8 mouse cellular contexts compared by ENCODE assay signal in genomic region chr11:73176608-73177508, GRCm38 (mm10). TPM values are rescaled to one million over a fixed set of nuclear protein-coding genes. Genes with fewer than 3 reads are reported as not detected.
DNase-seq lines count a peak whose midpoint lies in the region; ATAC-seq and TF ChIP-seq lines count a peak whose summit lies in the region.

Gene Emc6, minus strand, starts transcription at chr11:73177037.
Gene Tax1bp3, plus strand, starts transcription at chr11:73177083.

- DNase-seq in MEL-GATA-1-ER (ENCODE audit: extremely low read depth, low read depth), result peak; percentile 94
- DNase-seq in cerebellum, adult 8-10 months, result peak; percentile 94
- DNase-seq in hindbrain, embryonic 10.5 days (ENCODE audit: low spot score), result peak; percentile 97
- peak; percentile 97 for DNase-seq in layer of hippocampus, adult 9-11 months
- peak; percentile 100 for DNase-seq in lung, postnatal 0 days (ENCODE audit: low spot score)
- peak; percentile 95 for DNase-seq in ovary, postnatal 14 days (ENCODE audit: low spot score)
- DNase-seq in thymus, postnatal 14 days, result peak; percentile 98

- under 1% methylated on average over 81 of the region's 81 CpGs for WGBS in hindbrain, embryonic 10.5 days
- under 1% methylated on average over 65 of the region's 81 CpGs for WGBS in lung, postnatal 0 days

- peak within 1 kb of the TSS; percentile 87 for H3K4me2 ChIP-seq in lung, postnatal 0 days (replicated peaks; ENCODE audit: low read depth, low read length)

- H3K27me3 ChIP-seq in hindbrain, embryonic 10.5 days (ENCODE audit: insufficient read depth, poor library complexity, severe bottlenecking), result no peaks in the 10 kb centered on the region
- H3K27me3 ChIP-seq in lung, postnatal 0 days (replicated peaks; ENCODE audit: insufficient read depth, low read length), result no peaks in the 10 kb centered on the region

- H3K27ac ChIP-seq in hindbrain, embryonic 10.5 days, result peak within 1 kb of the TSS; percentile 95
- H3K27ac ChIP-seq in lung, postnatal 0 days (ENCODE audit: low read length), result peak within 1 kb of the TSS; percentile 98

- TF ChIP-seq CTCF in lung, postnatal 0 days (IDR thresholded peaks at IDR 0.05), result no peak

- H3K36me3 ChIP-seq in hindbrain, embryonic 10.5 days, result peaks cover 34% of the 10 kb centered on the region
- H3K36me3 ChIP-seq in lung, postnatal 0 days (ENCODE audit: insufficient read depth, low read length), result no peaks in the 10 kb centered on the region

- ATAC-seq in frontal cortex, adult (ENCODE audit: low TSS enrichment), result peak; percentile 96
- peak; percentile 96 for ATAC-seq in lung, postnatal 0 days

- peak within 1 kb of the TSS; percentile 94 for H3K4me3 ChIP-seq in hindbrain, embryonic 10.5 days
- H3K4me3 ChIP-seq in lung, postnatal 0 days (ENCODE audit: low read depth, low read length), result peak within 1 kb of the TSS; percentile 91

- H3K4me1 ChIP-seq in hindbrain, embryonic 10.5 days (replicated peaks), result peaks cover 29% of the 10 kb centered on the region
- peaks cover 10% of the 10 kb centered on the region; the same call in 1 of the 2 replicates for H3K4me1 ChIP-seq in lung, postnatal 0 days (ENCODE audit: insufficient read depth, low read depth, low read length)

- H3K9me3 ChIP-seq in hindbrain, embryonic 10.5 days, result no peaks in the 10 kb centered on the region
- no peaks in the 10 kb centered on the region for H3K9me3 ChIP-seq in lung, postnatal 0 days (ENCODE audit: low read length)

- peak within 1 kb of the TSS; percentile 93 for H3K9ac ChIP-seq in lung, postnatal 0 days (replicated peaks; ENCODE audit: low read depth)

- no peak; the same call in 1 of the 2 replicates for TF ChIP-seq EP300 in lung, postnatal 0 days (IDR thresholded peaks at IDR 0.05)

RNA-seq across cellular contexts. Expression of gene Emc6, which starts in this region (rescaled TPM):
- polyA plus RNA-seq in hindbrain, embryonic 10.5 days (2016; fragmentation: Nextera tagmentation; extraction: Ambion mirVana), result 132 and 134 TPM in 2 replicates
- 160 and 177 TPM in 2 replicates for polyA plus RNA-seq in lung, postnatal 0 days (2015; fragmentation: Nextera tagmentation; extraction: Ambion mirVana)

RNA-seq across cellular contexts. Expression of gene Tax1bp3, which starts in this region (rescaled TPM):
- polyA plus RNA-seq in hindbrain, embryonic 10.5 days (2016; fragmentation: Nextera tagmentation; extraction: Ambion mirVana), result 207 and 237 TPM in 2 replicates
- 373 and 379 TPM in 2 replicates for polyA plus RNA-seq in lung, postnatal 0 days (2015; fragmentation: Nextera tagmentation; extraction: Ambion mirVana)

Comparison
In these comparisons a context has a peak if more than half of its experiments do, and no peak if none do; other contexts are left out.
1. Peak in every context shown above with its lines: DNase-seq, ATAC-seq, H3K4me3 ChIP-seq and H3K27ac ChIP-seq.